Mouse (Mus musculus): ENCODE results near the gene Rftn1. TPM values are rescaled to one million over a fixed set of nuclear protein-coding genes. Genes with fewer than 3 reads are reported as not detected.

The Rftn1 gene
- polyA plus RNA-seq, 1 experiment = 1.1 TPM

- no peaks in the 10 kb centered on the region for H3K4me1 ChIP-seq (ENCODE audit: control insufficient read depth, insufficient read depth, low read length)
- H3K4me3 ChIP-seq (ENCODE audit: low read depth, low read length) = no peak overlapping the region
- no peak overlapping the region for H3K9ac ChIP-seq (ENCODE audit: low read depth, poor library complexity, severe bottlenecking)
- no peaks in the 10 kb centered on the region for H3K9me3 ChIP-seq (replicated peaks; ENCODE audit: control insufficient read depth, insufficient read depth, low read length, poor library complexity, severe bottlenecking)
- H3K27me3 ChIP-seq (ENCODE audit: control insufficient read depth, insufficient read depth, low read length, poor library complexity, severe bottlenecking) = no peaks in the 10 kb centered on the region
- TF ChIP-seq CTCF (IDR thresholded peaks at IDR 0.05; ENCODE audit: low read depth, low read length) (no peak), EP300 (IDR thresholded peaks at IDR 0.05; ENCODE audit: insufficient read depth, low read depth, low read length) (no peak), POLR2A (IDR thresholded peaks at IDR 0.05; ENCODE audit: insufficient read depth, low read length) (no peak)
- H3K36me3 ChIP-seq (ENCODE audit: control insufficient read depth, insufficient read depth, low read length, poor library complexity, severe bottlenecking) = no peaks in the 10 kb centered on the region
- no peak overlapping the region for H3K27ac ChIP-seq (ENCODE audit: insufficient read depth, low read length)
These were observed 47.9 kb downstream of the Rftn1 start for GRCm38 (mm10) chr17:50142553-50142952.

GRCm38 (mm10) chr17:50142151-50142550 is 48.3 kb downstream of the Rftn1 start:
- Histone ChIP-seq H3K9ac (ENCODE audit: low read depth, poor library complexity, severe bottlenecking) (no peak overlapping the region), H3K9me3 (replicated peaks; ENCODE audit: control insufficient read depth, insufficient read depth, low read length, poor library complexity, severe bottlenecking) (no peaks in the 10 kb centered on the region), H3K4me1 (ENCODE audit: control insufficient read depth, insufficient read depth, low read length) (no peaks in the 10 kb centered on the region), H3K27me3 (ENCODE audit: control insufficient read depth, insufficient read depth, low read length, poor library complexity, severe bottlenecking) (no peaks in the 10 kb centered on the region), H3K36me3 (ENCODE audit: control insufficient read depth, insufficient read depth, low read length, poor library complexity, severe bottlenecking) (no peaks in the 10 kb centered on the region), H3K4me3 (ENCODE audit: low read depth, low read length) (no peak overlapping the region), H3K27ac (ENCODE audit: insufficient read depth, low read length) (no peak overlapping the region)
- no peak for TF ChIP-seq POLR2A (IDR thresholded peaks at IDR 0.05; ENCODE audit: insufficient read depth, low read length)
- no peak for TF ChIP-seq EP300 (IDR thresholded peaks at IDR 0.05; ENCODE audit: insufficient read depth, low read depth, low read length)
- TF ChIP-seq CTCF (IDR thresholded peaks at IDR 0.05; ENCODE audit: low read depth, low read length) = no peak

- H3K4me1 ChIP-seq (ENCODE audit: control insufficient read depth, insufficient read depth, low read length) = no peaks in the 10 kb centered on the region
- H3K27me3 ChIP-seq (ENCODE audit: control insufficient read depth, insufficient read depth, low read length, poor library complexity, severe bottlenecking) = no peaks in the 10 kb centered on the region
- no peaks in the 10 kb centered on the region for H3K9me3 ChIP-seq (replicated peaks; ENCODE audit: control insufficient read depth, insufficient read depth, low read length, poor library complexity, severe bottlenecking)
- H3K9ac ChIP-seq (ENCODE audit: low read depth, poor library complexity, severe bottlenecking) = no peak overlapping the region
- H3K36me3 ChIP-seq (ENCODE audit: control insufficient read depth, insufficient read depth, low read length, poor library complexity, severe bottlenecking) = no peaks in the 10 kb centered on the region
- TF ChIP-seq CTCF (IDR thresholded peaks at IDR 0.05; ENCODE audit: low read depth, low read length) (no peak), EP300 (IDR thresholded peaks at IDR 0.05; ENCODE audit: insufficient read depth, low read depth, low read length) (no peak), POLR2A (IDR thresholded peaks at IDR 0.05; ENCODE audit: insufficient read depth, low read length) (no peak)
- no peak overlapping the region for H3K27ac ChIP-seq (ENCODE audit: insufficient read depth, low read length)
- no peak overlapping the region for H3K4me3 ChIP-seq (ENCODE audit: low read depth, low read length)
These were observed 54.4 kb downstream of the Rftn1 start for GRCm38 (mm10) chr17:50136060-50136459.

- Histone ChIP-seq H3K36me3 (ENCODE audit: control insufficient read depth, insufficient read depth, low read length, poor library complexity, severe bottlenecking) (no peaks in the 10 kb centered on the region), H3K4me1 (ENCODE audit: control insufficient read depth, insufficient read depth, low read length) (no peaks in the 10 kb centered on the region), H3K27ac (ENCODE audit: insufficient read depth, low read length) (no peak overlapping the region), H3K27me3 (ENCODE audit: control insufficient read depth, insufficient read depth, low read length, poor library complexity, severe bottlenecking) (no peaks in the 10 kb centered on the region), H3K4me3 (ENCODE audit: low read depth, low read length) (no peak overlapping the region), H3K9me3 (replicated peaks; ENCODE audit: control insufficient read depth, insufficient read depth, low read length, poor library complexity, severe bottlenecking) (no peaks in the 10 kb centered on the region), H3K9ac (ENCODE audit: low read depth, poor library complexity, severe bottlenecking) (no peak overlapping the region)
- TF ChIP-seq EP300 (IDR thresholded peaks at IDR 0.05; ENCODE audit: insufficient read depth, low read depth, low read length) = no peak
- TF ChIP-seq POLR2A (IDR thresholded peaks at IDR 0.05; ENCODE audit: insufficient read depth, low read length) = no peak
- no peak for TF ChIP-seq CTCF (IDR thresholded peaks at IDR 0.05; ENCODE audit: low read depth, low read length)
These were observed 55.0 kb downstream of the Rftn1 start for GRCm38 (mm10) chr17:50135466-50135865.

GRCm38 (mm10) chr17:50131698-50132097 is 58.8 kb downstream of the Rftn1 start:
- H3K9ac ChIP-seq (ENCODE audit: low read depth, poor library complexity, severe bottlenecking) = no peak overlapping the region
- no peak overlapping the region for H3K4me3 ChIP-seq (ENCODE audit: low read depth, low read length)
- H3K4me1 ChIP-seq (ENCODE audit: control insufficient read depth, insufficient read depth, low read length) = no peaks in the 10 kb centered on the region
- no peaks in the 10 kb centered on the region for H3K27me3 ChIP-seq (ENCODE audit: control insufficient read depth, insufficient read depth, low read length, poor library complexity, severe bottlenecking)
- H3K36me3 ChIP-seq (ENCODE audit: control insufficient read depth, insufficient read depth, low read length, poor library complexity, severe bottlenecking) = no peaks in the 10 kb centered on the region
- TF ChIP-seq EP300 (IDR thresholded peaks at IDR 0.05; ENCODE audit: insufficient read depth, low read depth, low read length) (no peak), CTCF (IDR thresholded peaks at IDR 0.05; ENCODE audit: low read depth, low read length) (no peak), POLR2A (IDR thresholded peaks at IDR 0.05; ENCODE audit: insufficient read depth, low read length) (no peak)
- no peaks in the 10 kb centered on the region for H3K9me3 ChIP-seq (replicated peaks; ENCODE audit: control insufficient read depth, insufficient read depth, low read length, poor library complexity, severe bottlenecking)
- H3K27ac ChIP-seq (ENCODE audit: insufficient read depth, low read length) = no peak overlapping the region

GRCm38 (mm10) chr17:50130421-50130820 is 60.1 kb downstream of the Rftn1 start:
- no peak for TF ChIP-seq POLR2A (IDR thresholded peaks at IDR 0.05; ENCODE audit: insufficient read depth, low read length)
- no peak for TF ChIP-seq CTCF (IDR thresholded peaks at IDR 0.05; ENCODE audit: low read depth, low read length)
- no peak for TF ChIP-seq EP300 (IDR thresholded peaks at IDR 0.05; ENCODE audit: insufficient read depth, low read depth, low read length)
- Histone ChIP-seq H3K4me1 (ENCODE audit: control insufficient read depth, insufficient read depth, low read length) (no peaks in the 10 kb centered on the region), H3K9me3 (replicated peaks; ENCODE audit: control insufficient read depth, insufficient read depth, low read length, poor library complexity, severe bottlenecking) (no peaks in the 10 kb centered on the region), H3K9ac (ENCODE audit: low read depth, poor library complexity, severe bottlenecking) (no peak overlapping the region), H3K27ac (ENCODE audit: insufficient read depth, low read length) (no peak overlapping the region), H3K36me3 (ENCODE audit: control insufficient read depth, insufficient read depth, low read length, poor library complexity, severe bottlenecking) (no peaks in the 10 kb centered on the region), H3K27me3 (ENCODE audit: control insufficient read depth, insufficient read depth, low read length, poor library complexity, severe bottlenecking) (no peaks in the 10 kb centered on the region), H3K4me3 (ENCODE audit: low read depth, low read length) (no peak overlapping the region)
